Mouse (Mus musculus): ENCODE results near the gene Kl.
A peak's percentile ranks its signal among the peaks of the same experiment; 100 is the strongest.

Kl gene

DNA sequence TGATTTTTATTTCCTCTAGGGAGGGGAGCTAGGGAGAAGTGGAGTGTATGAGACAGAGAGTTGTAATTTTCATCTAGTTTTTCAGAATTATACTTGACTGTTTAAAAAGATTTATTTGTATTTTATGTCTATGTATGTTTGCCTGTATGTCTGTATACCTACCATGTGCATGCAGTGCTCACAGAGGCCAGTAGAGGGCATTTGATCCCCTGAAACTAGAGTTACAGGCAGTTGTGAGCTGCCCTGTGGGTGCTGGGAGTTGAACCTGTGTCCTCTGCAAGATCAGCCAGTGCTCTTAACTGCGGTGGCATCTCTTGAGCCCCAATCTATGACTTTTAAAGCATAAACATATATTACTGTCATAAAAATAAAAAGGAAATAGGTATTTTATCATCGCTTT lies 15.5 kb downstream of the Kl start:
- no peak for DNase-seq

- no peak for DNase-seq
Measured at GRCm38 (mm10) chr5:150970551-150970950, 18.1 kb downstream of the Kl start.

DNA sequence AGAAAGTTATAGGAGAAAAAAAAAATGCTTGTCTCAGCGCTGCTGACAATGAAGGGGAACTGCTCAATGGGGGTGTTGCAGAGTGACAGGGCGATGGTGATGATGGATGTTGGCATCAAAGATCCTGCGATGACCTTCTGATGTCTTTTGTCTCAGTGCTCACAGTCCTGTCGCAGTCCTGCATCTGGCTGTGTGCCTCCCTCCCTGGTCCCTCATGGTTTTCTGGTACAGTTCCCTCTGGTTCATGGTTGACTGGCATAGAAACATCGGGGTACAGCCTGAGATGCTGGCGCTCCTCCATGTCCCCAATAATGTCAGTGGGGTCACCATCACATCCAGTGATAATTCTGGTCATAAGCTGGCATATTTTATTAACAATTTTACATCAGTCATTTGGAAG lies 18.7 kb downstream of the Kl start:
- DNase-seq, result no peak

DNA sequence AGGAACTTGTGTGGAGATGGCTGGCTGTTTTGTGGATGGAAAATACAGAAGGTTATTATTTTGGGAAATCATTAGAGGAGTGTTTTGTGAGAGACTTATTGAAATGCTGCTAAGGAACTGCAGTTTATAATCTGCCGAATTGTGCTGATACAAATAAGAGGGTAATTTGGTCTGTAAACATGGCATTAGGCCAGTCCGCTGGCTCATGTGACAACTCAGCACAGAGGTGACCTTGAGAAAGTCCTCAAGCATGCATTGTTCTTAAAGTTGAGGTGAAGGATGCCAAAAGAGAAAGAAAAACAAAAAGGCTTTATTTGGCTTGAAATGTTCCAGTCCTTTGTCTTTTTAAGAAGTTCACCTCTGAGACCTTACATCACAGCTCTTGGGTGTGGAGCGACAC lies 21.8 kb downstream of the Kl start:
- DNase-seq, result no peak

GRCm38 (mm10) chr5:150977383-150977958 lies 25.1 kb downstream of the Kl start:
- no peak for DNase-seq

DNA sequence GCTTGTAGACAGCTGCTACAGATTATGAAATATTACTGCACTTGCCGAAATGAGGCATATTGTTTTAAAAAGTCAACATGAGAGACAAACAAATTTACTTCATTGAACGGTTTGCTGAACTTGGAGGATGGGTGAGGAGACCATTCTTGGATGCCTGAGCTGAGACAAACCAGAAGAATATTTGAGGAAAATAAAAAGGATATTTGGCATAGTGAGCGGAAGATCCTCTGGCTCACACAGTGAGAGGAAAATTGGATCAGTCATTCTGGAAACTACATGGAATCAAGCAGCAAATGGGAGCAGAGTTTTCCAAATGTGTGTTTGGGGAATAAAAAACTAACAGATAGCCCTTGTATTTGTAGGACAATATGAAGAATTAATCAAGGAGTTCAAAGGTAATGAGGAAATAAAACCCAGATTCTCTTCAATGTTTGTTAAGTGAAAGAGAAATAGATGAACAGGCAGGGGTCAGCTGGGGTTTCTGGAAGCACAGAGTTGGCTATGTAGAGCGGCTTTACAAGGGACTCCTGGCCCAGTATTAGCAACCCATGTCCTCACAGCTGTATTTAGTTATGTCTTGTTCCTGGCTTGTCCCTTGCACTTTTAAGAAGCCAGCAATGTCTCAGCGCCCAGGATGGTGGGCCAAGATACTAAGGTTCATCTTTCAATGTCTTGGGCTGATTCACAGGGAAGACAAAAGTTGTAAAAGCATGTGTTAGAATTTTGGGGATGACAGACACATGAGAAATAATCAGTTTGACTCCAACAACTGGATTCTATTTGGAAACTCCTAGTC lies 27.1 kb downstream of the Kl start:
- DNase-seq, result no peak

DNA sequence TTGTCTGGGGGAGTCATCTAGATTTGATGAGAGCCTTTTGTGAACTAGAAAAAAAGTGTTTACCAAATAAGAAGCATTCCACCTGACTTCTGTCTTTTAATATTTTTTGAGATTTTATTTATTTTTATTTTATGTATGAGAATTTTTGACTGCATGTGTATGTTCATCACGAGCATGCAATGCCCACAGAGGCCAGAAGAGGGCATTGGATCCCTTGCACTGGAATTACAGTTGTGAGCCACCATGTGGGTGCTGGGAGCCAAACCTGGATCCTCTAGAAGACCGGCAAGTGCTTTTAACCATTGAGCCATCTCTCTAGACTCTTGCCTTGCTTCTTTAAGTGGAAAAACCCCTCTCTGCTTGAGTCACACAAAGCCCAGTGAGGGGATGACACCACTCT lies 29.7 kb downstream of the Kl start:
- no peak for DNase-seq

DNA sequence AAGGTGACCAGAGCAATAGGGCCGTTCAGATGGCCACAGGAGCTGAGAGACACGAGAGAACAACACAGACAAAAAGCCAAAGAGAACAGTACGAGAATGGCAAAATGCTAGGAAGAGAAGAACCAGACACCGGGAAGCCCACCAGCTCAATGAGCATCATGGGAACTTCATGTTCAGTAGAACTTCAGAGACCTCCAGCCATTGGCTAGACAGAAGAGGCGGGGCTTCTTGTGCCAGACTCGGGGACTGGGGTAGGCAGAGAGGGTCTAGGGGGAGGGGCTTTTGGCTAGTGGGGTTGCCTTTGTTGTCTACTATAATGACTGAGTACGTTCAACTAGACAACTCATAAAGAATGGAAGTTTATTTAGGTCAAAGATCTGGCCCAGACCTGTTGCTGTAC lies 41.7 kb downstream of the Kl start:
- DNase-seq, result no peak

DNA sequence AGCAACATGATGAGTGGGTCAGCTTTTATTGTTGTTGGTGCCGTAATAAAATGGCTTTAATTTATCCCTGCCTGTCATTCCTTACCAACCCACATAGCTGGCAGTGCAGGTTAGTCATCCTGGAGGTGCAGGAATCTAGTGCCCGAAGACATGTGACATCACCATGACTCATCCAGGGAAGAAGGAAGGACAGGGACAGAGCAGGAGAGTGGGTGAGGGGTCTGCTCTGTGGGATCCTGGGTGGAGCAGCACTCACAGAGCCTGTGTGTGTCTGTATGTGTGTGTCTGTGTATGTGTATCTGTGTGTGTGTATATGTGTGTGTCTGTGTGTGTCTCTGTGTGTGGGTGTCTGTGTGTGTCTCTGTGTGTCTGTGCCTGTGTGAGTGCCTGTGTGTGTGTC lies 44.2 kb downstream of the Kl start:
- no peak for DNase-seq

GRCm38 (mm10) chr5:151001111-151001510 lies 48.7 kb downstream of the Kl start:
- DNase-seq, result no peak

GRCm38 (mm10) chr5:151002051-151002450 lies 49.6 kb downstream of the Kl start:
- no peak for DNase-seq

- no peak for DNase-seq
Measured at GRCm38 (mm10) chr5:151004216-151004755, 51.9 kb downstream of the Kl start.

GRCm38 (mm10) chr5:151018450-151018849 lies 66.0 kb downstream of the Kl start:
- no peak for DNase-seq

GRCm38 (mm10) chr5:151018959-151019358 lies 66.6 kb downstream of the Kl start:
- no peak for DNase-seq

DNA sequence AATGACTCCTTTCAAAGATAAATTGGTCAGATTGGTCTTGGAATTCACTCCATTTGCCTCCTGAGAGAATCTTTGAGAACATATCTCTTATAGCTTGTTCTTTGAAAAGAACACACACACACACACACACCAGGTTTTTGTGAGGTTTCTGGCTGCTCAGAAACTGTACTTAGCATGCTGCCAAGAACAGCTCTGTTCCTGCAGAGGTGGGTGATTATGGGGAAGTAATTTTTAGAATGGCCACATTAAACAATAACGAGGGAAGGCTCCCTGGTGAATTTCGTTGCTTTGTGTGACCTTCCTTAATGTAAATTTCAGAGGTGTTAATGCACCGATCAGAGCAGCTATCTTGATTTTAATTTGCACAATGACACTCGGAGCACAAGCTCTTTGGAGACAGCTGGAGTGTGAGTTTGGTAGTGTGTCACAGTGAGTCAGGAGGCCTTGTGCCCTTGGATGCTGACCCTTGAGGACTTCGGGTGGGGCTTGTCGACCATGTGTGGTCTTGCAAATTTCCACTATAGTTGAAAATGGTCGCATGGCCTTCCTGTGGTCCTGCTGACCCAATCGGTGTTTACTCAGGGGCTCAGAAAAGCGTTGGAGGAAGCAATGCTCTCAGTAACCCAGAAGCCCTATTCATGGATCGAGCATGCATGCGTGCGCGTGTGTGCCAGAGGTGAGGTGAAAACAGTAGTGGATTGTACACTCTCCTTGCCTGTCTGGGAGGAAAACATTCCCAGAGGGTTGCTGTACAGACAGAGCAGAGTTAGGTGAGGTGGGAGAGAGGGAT lies 67.8 kb downstream of the Kl start:
- DNase-seq, result no peak

DNA sequence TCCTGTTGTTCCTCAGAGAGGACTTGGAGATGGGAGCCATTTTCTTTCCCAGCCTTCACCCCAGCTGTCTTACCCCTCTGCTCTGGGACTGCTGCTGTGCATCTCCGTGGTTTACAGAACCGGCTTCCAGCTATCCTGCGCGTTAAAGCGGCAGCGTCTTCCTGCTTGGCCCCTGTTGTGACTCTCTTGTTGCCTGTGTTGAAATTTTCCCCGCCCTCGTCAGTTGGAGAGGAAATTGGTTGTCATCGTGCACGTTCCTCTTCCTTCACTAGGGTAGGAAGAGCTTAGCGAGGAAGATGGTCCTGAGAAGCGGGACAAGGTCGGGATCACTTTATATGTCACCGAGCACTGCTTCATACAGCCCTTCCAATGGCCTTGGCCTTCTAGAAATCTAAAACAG lies 68.4 kb downstream of the Kl start:
- no peak for DNase-seq

DNA sequence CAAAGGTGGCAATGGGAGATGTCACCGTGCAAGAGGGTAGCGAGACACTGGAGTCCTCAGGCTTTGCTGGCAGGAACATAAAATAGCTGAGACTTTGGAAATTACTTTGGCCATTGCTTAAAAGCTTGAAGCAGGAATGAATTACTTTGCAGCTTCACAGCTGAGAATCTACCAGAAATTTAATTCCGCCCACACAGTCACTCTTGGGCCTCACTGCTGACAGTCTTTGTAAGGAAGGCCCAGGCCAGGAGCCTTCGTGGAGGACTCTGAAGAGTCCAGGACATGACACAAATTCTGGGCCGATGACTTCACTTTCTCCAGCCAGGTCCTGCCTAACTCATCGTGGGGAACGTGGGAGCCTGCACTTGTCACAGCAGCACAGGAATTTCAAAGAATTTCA lies 69.6 kb downstream of the Kl start:
- DNase-seq, result no peak

GRCm38 (mm10) chr5:151022939-151023338 lies 70.5 kb downstream of the Kl start:
- no peak for DNase-seq

GRCm38 (mm10) chr5:151023461-151023860 lies 71.1 kb downstream of the Kl start:
- peak; percentile 62 for DNase-seq

GRCm38 (mm10) chr5:151024483-151024882 lies 72.1 kb downstream of the Kl start:
- DNase-seq, result no peak

DNA sequence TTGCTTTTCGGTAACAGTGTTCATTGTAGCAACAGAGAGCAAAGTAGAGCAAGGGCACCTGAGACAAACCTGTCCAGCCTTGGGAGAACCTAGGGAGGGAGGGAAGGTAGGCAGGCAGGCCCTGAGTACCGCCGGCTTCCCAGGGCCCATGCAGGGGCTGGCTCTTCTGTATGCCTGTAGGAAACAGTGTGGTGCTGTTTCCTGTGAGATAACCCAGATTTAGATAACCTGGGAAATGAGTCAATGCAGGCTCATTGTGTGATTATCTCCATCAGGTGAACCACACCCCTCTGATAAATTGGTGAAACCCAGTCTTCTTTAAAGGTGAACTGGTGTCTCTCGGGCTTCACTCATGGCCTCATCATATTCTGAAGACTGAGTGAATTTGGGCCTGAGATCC lies 73.7 kb downstream of the Kl start:
- DNase-seq, result no peak

GRCm38 (mm10) chr5:151027171-151027570 lies 74.8 kb downstream of the Kl start:
- DNase-seq, result peak; percentile 8

GRCm38 (mm10) chr5:151028906-151029305 lies 76.5 kb downstream of the Kl start:
- no peak for DNase-seq

All from cerebellum, adult 8-10 months (tissue).